Mouse (Mus musculus) midbrain, postnatal 0 days (tissue): ENCODE measurements around the gene Scaf1. TPM values are rescaled to one million over a fixed set of nuclear protein-coding genes. Genes with fewer than 3 reads are reported as not detected.

ENCODE experiments used
- ATAC-seq: fragments of 200-750 bp; cut with Nextera tagmentation; 2 replicates; pipeline ENCODE4 v1.8.0; 2017; ENCODE audit warnings: moderate number of reproducible peaks, mild to moderate bottlenecking, moderate TSS enrichment, moderate library complexity; ENCODE audit not compliant: low FRiP score
- DNase-seq: peaks from one replicate; pipeline ENCODE4 v3.0.0-alpha.2; 2015; ENCODE audit warnings: low spot score
- H3K27ac ChIP-seq: fragments of 300-500 bp; sonication (generic); 2 replicates; pipeline ENCODE4 v1.5.1; 2014; ENCODE audit warnings: low read depth, mild to moderate bottlenecking, low read length, mixed read lengths
- H3K27me3 ChIP-seq: fragments of 300-500 bp; sonication (generic); 2 replicates; pipeline ENCODE4 v1.6.1; 2014; ENCODE audit warnings: low read length, control low read depth, mixed read lengths; ENCODE audit not compliant: insufficient read depth
- H3K36me3 ChIP-seq: fragments of 300-500 bp; sonication (generic); 2 replicates; pipeline ENCODE4 v1.6.1; 2014; ENCODE audit warnings: low read length, control low read depth, mixed read lengths; ENCODE audit not compliant: insufficient read depth
- H3K4me1 ChIP-seq: fragments of 300-500 bp; sonication (generic); 2 replicates; pipeline ENCODE4 v1.6.1; 2014; ENCODE audit warnings: mild to moderate bottlenecking, control low read depth, antibody characterized with exemption, low read length, mixed read lengths; ENCODE audit not compliant: insufficient read depth
- H3K4me2 ChIP-seq: fragments of 300-500 bp; sonication (generic); 2 replicates; pipeline ENCODE4 v1.6.1; 2014; ENCODE audit warnings: low read depth, mild to moderate bottlenecking, low read length, mixed read lengths; ENCODE audit not compliant: poor library complexity, severe bottlenecking
- H3K4me3 ChIP-seq: fragments of 300-500 bp; sonication (generic); 2 replicates; pipeline ENCODE4 v1.5.1; 2014; ENCODE audit warnings: low read depth, mild to moderate bottlenecking, low read length, moderate library complexity
- H3K9ac ChIP-seq: fragments of 300-500 bp; sonication (generic); replicated peaks from 2 replicates; pipeline ENCODE4 v1.6.1; 2014; ENCODE audit warnings: mild to moderate bottlenecking, low read length, moderate library complexity, mixed read lengths; ENCODE audit not compliant: poor library complexity, severe bottlenecking
- H3K9me3 ChIP-seq: fragments of 300-500 bp; sonication (generic); 2 replicates; pipeline ENCODE4 v1.6.1; 2016; ENCODE audit warnings: low read length, control low read depth
- CTCF ChIP-seq: IDR thresholded peaks from 2 replicates; pipeline ENCODE4 v1.5.1; 2016; ENCODE audit warnings: antibody characterized with exemption, mild to moderate bottlenecking
- WGBS: fragments of 180-500 bp; shearing (Covaris S2); extraction: QIAGEN DNeasy Blood & Tissue Kit; methylation state at CpG from one replicate; pipeline ENCODE4 v1.1.7; 2014; 5-methylcytosine and 5-hydroxymethylcytosine counted together
- polyA plus RNA-seq: library from polyadenylated mRNA; unstranded; fragments of >200 nt; fragmentation: Nextera tagmentation; extraction: Ambion mirVana; gene quantifications from 2 replicates; pipeline ENCODE4 v1.2.1, GENCODE M21; 2015
- total RNA-seq: library from RNA; depleted of rRNA; stranded (reverse); fragments of >200 nt; gene quantifications from 2 replicates; pipeline ENCODE4 v1.2.3, GENCODE M21; 2014

Scaf1 gene
- total and polyA plus RNA-seq, 2 experiments from 2014 or later: 53.3 to 90.9 TPM

GRCm38 (mm10) chr7:44965975-44966374 lies 50.2 kb downstream of the Scaf1 start:
- no peak for DNase-seq
- Histone ChIP-seq H3K9me3 (no peaks in the 10 kb centered on the region), H3K27ac (no peak overlapping the region), H3K36me3 (peaks cover 33% of the 10 kb centered on the region), H3K4me2 (no peak overlapping the region), H3K9ac (no peak overlapping the region), H3K27me3 (no peaks in the 10 kb centered on the region), H3K4me1 (peaks cover under 1% of the 10 kb centered on the region; the same call in 1 of the 2 replicates), H3K4me3 (no peak overlapping the region)
- WGBS: 83% methylated on average over 7 of the region's 7 CpGs
- 0 out of 2 replicates have a peak, but pooled peaks have one; percentile 22 for TF ChIP-seq CTCF
- no peak for ATAC-seq

- H3K9ac ChIP-seq: no peak overlapping the region
- DNase-seq: no peak
- ATAC-seq: no peak
- no peaks in the 10 kb centered on the region for H3K9me3 ChIP-seq
- TF ChIP-seq CTCF: no peak
- H3K4me2 ChIP-seq: no peak overlapping the region
- H3K4me1 ChIP-seq: no peaks in the 10 kb centered on the region
- H3K4me3 ChIP-seq: no peak overlapping the region
- WGBS: 92% methylated on average over 13 of the region's 13 CpGs
- no peak overlapping the region for H3K27ac ChIP-seq
- H3K36me3 ChIP-seq: peaks cover 38% of the 10 kb centered on the region
- no peaks in the 10 kb centered on the region for H3K27me3 ChIP-seq
Measured at GRCm38 (mm10) chr7:44964990-44965389, 51.2 kb downstream of the Scaf1 start.

GRCm38 (mm10) chr7:44962831-44963230 lies 53.3 kb downstream of the Scaf1 start:
- Histone ChIP-seq H3K36me3 (peaks cover 46% of the 10 kb centered on the region), H3K4me3 (no peak overlapping the region), H3K9ac (no peak overlapping the region), H3K9me3 (no peaks in the 10 kb centered on the region), H3K4me2 (no peak overlapping the region), H3K27ac (no peak overlapping the region), H3K27me3 (no peaks in the 10 kb centered on the region), H3K4me1 (no peaks in the 10 kb centered on the region)
- no peak for TF ChIP-seq CTCF
- DNase-seq (no peak), ATAC-seq (no peak)
- WGBS: 90% methylated on average over 5 of the region's 5 CpGs

- no peak for TF ChIP-seq CTCF
Measured at GRCm38 (mm10) chr7:44962337-44962736, 53.8 kb downstream of the Scaf1 start.

GRCm38 (mm10) chr7:44960512-44960910 lies 55.7 kb downstream of the Scaf1 start:
- Histone ChIP-seq H3K4me3 (no peak overlapping the region), H3K4me2 (no peak overlapping the region), H3K9me3 (no peaks in the 10 kb centered on the region), H3K36me3 (peaks cover 40% of the 10 kb centered on the region), H3K4me1 (no peaks in the 10 kb centered on the region), H3K27me3 (no peaks in the 10 kb centered on the region), H3K27ac (no peak overlapping the region), H3K9ac (no peak overlapping the region)
- WGBS: 94% methylated on average over 13 of the region's 13 CpGs
- TF ChIP-seq CTCF: no peak
- DNase-seq (no peak), ATAC-seq (no peak)

More at GRCm38 (mm10) chr7:44962337-44962736, 53.8 kb downstream of the Scaf1 start:
- DNase-seq: no peak
- no peak for ATAC-seq
- Histone ChIP-seq H3K4me1 (no peaks in the 10 kb centered on the region), H3K36me3 (peaks cover 46% of the 10 kb centered on the region), H3K4me3 (no peak overlapping the region), H3K27ac (no peak overlapping the region), H3K9ac (no peak overlapping the region), H3K27me3 (no peaks in the 10 kb centered on the region), H3K9me3 (no peaks in the 10 kb centered on the region), H3K4me2 (no peak overlapping the region)
- WGBS: 84% methylated on average over 8 of the region's 8 CpGs

- Histone ChIP-seq H3K4me3 (no peak overlapping the region), H3K36me3 (peaks cover 36% of the 10 kb centered on the region), H3K27me3 (no peaks in the 10 kb centered on the region), H3K4me2 (no peak overlapping the region), H3K9me3 (no peaks in the 10 kb centered on the region), H3K9ac (no peak overlapping the region), H3K27ac (no peak overlapping the region), H3K4me1 (no peaks in the 10 kb centered on the region)
- 90% methylated on average over 10 of the region's 10 CpGs for WGBS
- TF ChIP-seq CTCF: no peak
- DNase-seq (no peak), ATAC-seq (no peak)
Measured at GRCm38 (mm10) chr7:44959874-44960511, 56.2 kb downstream of the Scaf1 start.
